Mouse (Mus musculus) limb, embryonic 10.5 days (tissue): ENCODE data around the gene Trp53tg5. TPM values are rescaled to one million over a fixed set of nuclear protein-coding genes. Genes with fewer than 3 reads are reported as not detected.

Experiments
- DNase-seq: peaks from one replicate; pipeline ENCODE4 v3.0.0-alpha.2; 2017; ENCODE audit warnings: low spot score
- H3K27ac ChIP-seq: fragments of 300-500 bp; sonication (generic); 2 replicates; pipeline ENCODE4 v1.5.1; 2016; ENCODE audit warnings: mild to moderate bottlenecking
- H3K27me3 ChIP-seq: fragments of 300-500 bp; sonication (generic); 2 replicates; pipeline ENCODE4 v1.6.1; 2016; ENCODE audit warnings: low read depth, mild to moderate bottlenecking; ENCODE audit not compliant: poor library complexity, severe bottlenecking
- H3K36me3 ChIP-seq: fragments of 300-500 bp; sonication (generic); 2 replicates; pipeline ENCODE4 v1.6.1; 2016; ENCODE audit warnings: mild to moderate bottlenecking, moderate library complexity
- H3K4me1 ChIP-seq: fragments of 300-500 bp; sonication (generic); 2 replicates; pipeline ENCODE4 v1.6.1; 2016
- H3K4me3 ChIP-seq: fragments of 300-500 bp; sonication (generic); 2 replicates; pipeline ENCODE4 v1.5.1; 2016; ENCODE audit warnings: mild to moderate bottlenecking, moderate library complexity
- H3K9me3 ChIP-seq: fragments of 300-500 bp; sonication (generic); replicated peaks from 2 replicates; pipeline ENCODE4 v1.6.1; 2016; ENCODE audit warnings: mild to moderate bottlenecking
- WGBS: fragments of 180-500 bp; shearing (Covaris S2); methylation state at CpG from one replicate; pipeline ENCODE4 v1.1.7; 2016; 5-methylcytosine and 5-hydroxymethylcytosine counted together
- polyA plus RNA-seq: library from polyadenylated mRNA; unstranded; fragments of >200 nt; fragmentation: Nextera tagmentation; extraction: Ambion mirVana; gene quantifications from 2 replicates; pipeline ENCODE4 v1.2.1, GENCODE M21; 2016

Trp53tg5 gene
- polyA plus RNA-seq, 1 experiment from 2014 or later = not detected

- Histone ChIP-seq H3K4me1 (peaks cover 69% of the 10 kb centered on the region), H3K9me3 (no peaks in the 10 kb centered on the region), H3K36me3 (peaks cover 13% of the 10 kb centered on the region), H3K27me3 (peaks cover 60% of the 10 kb centered on the region), H3K27ac (peak overlapping the region; percentile 56; the same call in 1 of the 2 replicates), H3K4me3 (no peak overlapping the region)
- DNase-seq = no peak
- WGBS = 36% methylated on average over 22 of the region's 22 CpGs
Measured at GRCm38 (mm10) chr2:164432541-164433191, 40.9 kb downstream of the Trp53tg5 start.

DNA sequence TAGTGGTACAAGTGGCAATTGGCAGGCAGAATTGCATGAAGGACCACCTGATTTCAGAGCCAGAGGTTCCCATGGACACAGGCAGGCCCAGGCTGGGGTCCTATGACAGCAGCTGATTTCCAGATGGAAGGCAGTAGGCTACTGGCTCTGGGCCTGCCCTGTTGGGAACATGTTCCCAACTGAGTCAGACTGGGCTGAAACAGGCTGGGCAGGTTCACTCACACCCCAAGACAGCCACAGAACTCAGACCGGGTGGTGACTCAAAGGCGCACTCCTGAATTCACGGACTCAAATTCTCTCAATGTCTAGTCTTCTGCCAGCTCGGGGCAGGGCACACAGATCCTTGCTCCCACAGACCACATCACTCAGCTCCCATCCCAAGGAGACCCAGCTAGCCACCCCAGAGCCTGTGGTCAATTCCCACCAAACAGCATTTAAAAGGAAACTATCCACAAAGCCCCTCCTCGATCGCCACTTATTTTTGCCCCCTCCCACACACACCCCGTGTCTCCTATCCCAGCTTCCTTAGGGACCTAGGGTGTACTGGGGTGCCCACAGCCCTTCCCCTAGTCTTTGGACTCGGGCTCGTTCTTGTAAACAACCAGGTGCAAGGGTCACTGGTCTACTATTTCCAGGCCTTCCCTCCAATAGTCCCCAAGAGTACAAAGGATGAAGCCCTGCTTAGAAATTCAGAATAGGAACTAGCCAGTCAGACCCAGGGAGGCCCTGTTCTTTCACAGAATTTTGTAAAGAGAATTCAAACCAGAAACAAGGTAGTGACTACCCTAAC lies 41.7 kb downstream of the Trp53tg5 start:
- WGBS = 70% methylated on average over 9 of the region's 9 CpGs
- Histone ChIP-seq H3K4me3 (no peak overlapping the region), H3K27ac (peak overlapping the region; percentile 56; the same call in 1 of the 2 replicates), H3K27me3 (peaks cover 60% of the 10 kb centered on the region), H3K4me1 (peaks cover 61% of the 10 kb centered on the region), H3K9me3 (no peaks in the 10 kb centered on the region), H3K36me3 (peaks cover 16% of the 10 kb centered on the region)
- no peak for DNase-seq

- H3K36me3 ChIP-seq = peaks cover 16% of the 10 kb centered on the region
- H3K27me3 ChIP-seq = peaks cover 57% of the 10 kb centered on the region
- H3K27ac ChIP-seq = peak overlapping the region; percentile 26; the same call in 1 of the 2 replicates
- peaks cover 55% of the 10 kb centered on the region for H3K4me1 ChIP-seq
- H3K4me3 ChIP-seq = 0 out of 2 replicates have a peak overlapping the region, but pooled peaks have one; percentile 12
- WGBS = 10% methylated on average over 7 of the region's 7 CpGs
- no peaks in the 10 kb centered on the region for H3K9me3 ChIP-seq
- DNase-seq = no peak
Measured at GRCm38 (mm10) chr2:164430697-164431096, 42.8 kb downstream of the Trp53tg5 start.

- H3K4me1 ChIP-seq = peaks cover 50% of the 10 kb centered on the region
- H3K27me3 ChIP-seq = peaks cover 57% of the 10 kb centered on the region
- H3K27ac ChIP-seq = 0 out of 2 replicates have a peak overlapping the region, but pooled peaks have one; percentile 26
- DNase-seq = no peak
- H3K9me3 ChIP-seq = no peaks in the 10 kb centered on the region
- WGBS = 36% methylated on average over 15 of the region's 15 CpGs
- H3K4me3 ChIP-seq = no peak overlapping the region
- H3K36me3 ChIP-seq = peaks cover 16% of the 10 kb centered on the region
Measured at GRCm38 (mm10) chr2:164429881-164430615, 43.5 kb downstream of the Trp53tg5 start.

- Histone ChIP-seq H3K36me3 (peaks cover 26% of the 10 kb centered on the region), H3K4me3 (no peak overlapping the region), H3K9me3 (no peaks in the 10 kb centered on the region), H3K4me1 (peaks cover 41% of the 10 kb centered on the region), H3K27ac (no peak overlapping the region), H3K27me3 (peaks cover 45% of the 10 kb centered on the region)
- WGBS = 35% methylated on average over 5 of the region's 5 CpGs
- no peak for DNase-seq
Measured at GRCm38 (mm10) chr2:164428451-164428850, 45.1 kb downstream of the Trp53tg5 start.

DNA sequence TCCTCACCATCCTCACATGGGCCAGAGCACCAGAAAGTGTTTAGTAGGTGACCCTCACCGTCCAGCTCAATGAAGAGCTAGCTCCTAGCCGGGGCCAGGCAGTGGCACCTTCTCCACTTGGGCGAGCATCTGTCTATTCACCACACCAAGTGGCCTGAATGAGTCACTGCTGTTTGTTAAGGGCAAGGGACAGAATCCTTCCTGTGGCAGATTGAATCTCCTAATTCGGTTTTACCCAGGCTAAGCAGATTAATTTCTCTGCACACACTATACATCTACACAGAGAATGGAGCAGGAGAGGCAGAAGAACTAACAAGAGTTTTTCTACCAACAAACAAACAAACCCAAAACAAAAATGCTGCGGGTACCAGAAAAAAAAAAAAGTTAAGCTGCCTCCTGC lies 46.6 kb downstream of the Trp53tg5 start:
- peaks cover 28% of the 10 kb centered on the region for H3K36me3 ChIP-seq
- H3K27me3 ChIP-seq = peaks cover 43% of the 10 kb centered on the region
- WGBS = 86% methylated on average over 5 of the region's 5 CpGs
- peaks cover 26% of the 10 kb centered on the region for H3K4me1 ChIP-seq
- H3K4me3 ChIP-seq = no peak overlapping the region
- DNase-seq = no peak
- H3K9me3 ChIP-seq = no peaks in the 10 kb centered on the region
- no peak overlapping the region for H3K27ac ChIP-seq

- 13% methylated on average over 12 of the region's 12 CpGs for WGBS
- peaks cover 35% of the 10 kb centered on the region for H3K27me3 ChIP-seq
- DNase-seq = no peak
- H3K36me3 ChIP-seq = peaks cover 28% of the 10 kb centered on the region
- H3K9me3 ChIP-seq = no peaks in the 10 kb centered on the region
- peak overlapping the region; percentile 24 for H3K4me3 ChIP-seq
- H3K4me1 ChIP-seq = peaks cover 18% of the 10 kb centered on the region
- no peak overlapping the region for H3K27ac ChIP-seq
Measured at GRCm38 (mm10) chr2:164426121-164426520, 47.4 kb downstream of the Trp53tg5 start.

DNA sequence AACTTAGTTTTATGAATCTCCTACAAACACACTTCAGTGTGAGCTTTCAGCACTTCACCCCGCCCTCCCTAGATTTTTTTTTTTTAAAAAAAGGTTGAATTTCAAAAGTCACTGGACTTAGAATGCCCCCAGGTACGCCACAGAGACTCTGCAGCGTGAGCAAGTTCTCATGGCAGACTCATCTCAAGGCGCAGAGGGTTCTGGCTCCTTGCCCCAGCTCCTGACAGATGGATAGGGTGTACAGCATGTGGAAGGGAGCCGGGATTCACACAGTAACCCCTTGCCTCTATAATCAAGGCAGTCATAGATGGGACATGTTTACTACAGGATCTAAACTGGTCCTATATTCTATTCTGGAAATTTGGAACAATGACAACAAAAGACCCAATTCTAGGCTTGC lies 48.1 kb downstream of the Trp53tg5 start:
- 85% methylated on average over 5 of the region's 5 CpGs for WGBS
- Histone ChIP-seq H3K36me3 (peaks cover 28% of the 10 kb centered on the region), H3K27ac (no peak overlapping the region), H3K27me3 (peaks cover 28% of the 10 kb centered on the region), H3K9me3 (no peaks in the 10 kb centered on the region), H3K4me1 (peaks cover 10% of the 10 kb centered on the region), H3K4me3 (no peak overlapping the region)
- no peak for DNase-seq

- no peaks in the 10 kb centered on the region for H3K9me3 ChIP-seq
- H3K4me1 ChIP-seq = peaks cover 16% of the 10 kb centered on the region
- WGBS = 90% methylated on average over 8 of the region's 8 CpGs
- DNase-seq = no peak
- H3K27me3 ChIP-seq = peaks cover 18% of the 10 kb centered on the region
- H3K36me3 ChIP-seq = peaks cover 26% of the 10 kb centered on the region
- no peak overlapping the region for H3K27ac ChIP-seq
- no peak overlapping the region for H3K4me3 ChIP-seq
Measured at GRCm38 (mm10) chr2:164424406-164424805, 49.1 kb downstream of the Trp53tg5 start.

DNA sequence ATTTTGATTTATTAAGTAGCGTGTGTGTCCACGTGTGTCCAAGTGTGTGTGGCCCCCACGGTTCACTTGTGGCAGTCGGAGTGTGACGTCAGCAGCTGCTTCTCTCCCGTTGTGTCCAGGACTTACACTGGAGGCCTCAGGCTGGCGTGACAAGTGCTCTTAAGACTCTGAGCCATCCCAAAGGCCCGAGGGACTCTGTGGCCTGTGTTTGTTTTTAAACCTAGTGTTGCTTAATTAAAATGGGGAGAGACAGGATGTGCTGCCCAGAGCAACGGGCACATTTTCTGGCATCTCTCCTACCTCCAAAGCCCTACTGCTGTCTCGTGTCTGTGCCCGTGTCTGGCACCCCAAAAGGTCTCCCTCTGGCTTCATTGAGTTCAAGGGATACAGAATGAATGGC lies 50.1 kb downstream of the Trp53tg5 start:
- 94% methylated on average over 11 of the region's 11 CpGs for WGBS
- Histone ChIP-seq H3K9me3 (no peaks in the 10 kb centered on the region), H3K36me3 (peaks cover 20% of the 10 kb centered on the region), H3K4me3 (no peak overlapping the region), H3K4me1 (peaks cover 25% of the 10 kb centered on the region), H3K27me3 (peaks cover 8% of the 10 kb centered on the region; the same call in 1 of the 2 replicates), H3K27ac (no peak overlapping the region)
- no peak for DNase-seq

GRCm38 (mm10) chr2:164422675-164423393 lies 50.7 kb downstream of the Trp53tg5 start:
- Histone ChIP-seq H3K9me3 (no peaks in the 10 kb centered on the region), H3K4me3 (no peak overlapping the region), H3K4me1 (peaks cover 30% of the 10 kb centered on the region), H3K27ac (no peak overlapping the region), H3K36me3 (peaks cover 14% of the 10 kb centered on the region), H3K27me3 (peaks cover 2% of the 10 kb centered on the region; the same call in 1 of the 2 replicates)
- 92% methylated on average over 15 of the region's 15 CpGs for WGBS
- no peak for DNase-seq

DNA sequence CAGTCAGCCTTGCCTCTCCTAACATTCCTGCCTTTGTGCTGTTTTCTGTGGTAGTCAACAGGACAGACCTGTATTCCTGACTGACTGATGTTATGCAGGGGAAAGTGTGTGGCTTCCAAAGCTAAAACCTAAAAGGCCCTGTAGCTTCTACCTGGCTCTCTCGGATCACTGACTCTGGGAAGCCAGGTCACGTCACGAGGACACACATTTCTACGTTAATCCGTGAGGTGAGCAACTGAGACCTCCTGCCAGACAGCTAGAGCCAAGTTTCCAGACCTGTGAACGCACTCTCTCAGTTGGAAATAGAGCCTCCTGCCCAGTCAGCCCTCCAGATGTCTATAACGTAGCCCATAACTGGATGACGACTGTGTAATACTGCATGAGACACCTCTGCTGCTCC lies 51.5 kb downstream of the Trp53tg5 start:
- H3K36me3 ChIP-seq = peaks cover 11% of the 10 kb centered on the region
- no peak overlapping the region for H3K4me3 ChIP-seq
- peaks cover 30% of the 10 kb centered on the region for H3K4me1 ChIP-seq
- no peak overlapping the region for H3K27ac ChIP-seq
- H3K9me3 ChIP-seq = no peaks in the 10 kb centered on the region
- DNase-seq = no peak
- no peaks in the 10 kb centered on the region for H3K27me3 ChIP-seq
- 85% methylated on average over 8 of the region's 8 CpGs for WGBS
